21 mouse cellular contexts compared by ENCODE assay signal in the genomic region with DNA sequence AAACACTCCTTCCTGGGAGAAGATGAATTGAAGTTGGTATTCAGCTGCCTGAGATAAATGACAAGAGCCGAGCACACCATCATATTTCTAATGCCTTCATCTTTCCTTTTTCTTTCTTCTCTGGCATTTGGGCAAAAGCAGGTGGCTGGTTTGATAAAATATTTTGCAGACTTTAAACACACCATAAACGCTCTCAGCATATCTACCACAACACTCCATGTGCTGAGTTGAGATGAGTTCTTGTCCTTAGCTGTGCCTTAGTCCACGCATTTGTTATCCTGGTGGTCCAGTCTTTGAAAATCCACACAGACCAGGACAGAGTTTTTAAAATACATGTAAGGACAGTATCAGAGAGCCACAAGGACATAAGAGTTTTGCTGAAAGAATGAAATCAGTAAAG.
"Had no signal": no experiment of that assay in that cellular context is flagged by ENCODE, and none has a peak within 500 bp of the region (broad histone marks: within the 10 kb centered on the region; RNA-seq: fewer than 3 reads in every experiment).

No protein-coding gene starts in this region.

- H3K9me3 ChIP-seq: limb, embryonic 10.5 days; limb, embryonic 13.5 days; midbrain, embryonic 15.5 days; neural tube, embryonic 13.5 days had no signal

- H3K4me2 ChIP-seq: limb, embryonic 13.5 days; lung, embryonic 14.5 days; midbrain, embryonic 11.5 days; midbrain, embryonic 15.5 days; neural tube, embryonic 13.5 days had no signal

- DNase-seq: kidney, adult 18-20 months; kidney, adult 9 months; kidney, postnatal 14 days; kidney, postnatal 4 days; layer of hippocampus, adult 9-11 months; lung, embryonic 14.5 days; right cerebral cortex, adult 18-20 months; right cerebral cortex, postnatal 14 days; right cerebral cortex, postnatal 4 days; thymus, postnatal 25 days had no signal

- H3K4me3 ChIP-seq: limb, embryonic 10.5 days; limb, embryonic 13.5 days; megakaryocyte, embryonic 14.5 days; midbrain, embryonic 15.5 days; neural tube, embryonic 13.5 days had no signal

- H3K9ac ChIP-seq: limb, embryonic 13.5 days; lung, embryonic 14.5 days; midbrain, embryonic 15.5 days; neural tube, embryonic 13.5 days had no signal

- H3K4me1 ChIP-seq: limb, embryonic 10.5 days; limb, embryonic 13.5 days; megakaryocyte, embryonic 14.5 days; midbrain, embryonic 15.5 days; neural tube, embryonic 13.5 days had no signal

- H3K36me3 ChIP-seq: limb, embryonic 10.5 days; limb, embryonic 13.5 days; midbrain, embryonic 15.5 days; neural tube, embryonic 13.5 days had no signal

- H3K27me3 ChIP-seq: limb, embryonic 13.5 days; megakaryocyte, embryonic 14.5 days; midbrain, embryonic 15.5 days; neural tube, embryonic 13.5 days had no signal

- H3K27ac ChIP-seq: limb, embryonic 10.5 days; limb, embryonic 13.5 days; macrophage; midbrain, embryonic 15.5 days; neural tube, embryonic 13.5 days; stomach, postnatal 0 days had no signal

- ATAC-seq: inflammation-experienced regulatory T-cells, adult 6 months; intestine, embryonic 16.5 days; lung, postnatal 0 days; midbrain, embryonic 15.5 days had no signal
